ENCODE assay signal across 16 mouse cellular contexts in genomic region chr14:122880291-122880690, GRCm38 (mm10).
"Had no signal": no experiment of that assay in that cellular context is flagged by ENCODE, and none has a peak within 500 bp of the region (broad histone marks: within the 10 kb centered on the region; RNA-seq: fewer than 3 reads in every experiment).

No protein-coding gene starts in this region.

- H3K4me1 ChIP-seq: liver, embryonic 15.5 days had no signal

- DNase-seq: kidney, postnatal 36 days; lung, adult 2 months; lung, postnatal 4 days; midbrain, embryonic 14.5 days; retina, postnatal 1 day; right cerebral cortex, postnatal 4 days; thymus, adult 2 months; thymus, postnatal 25 days had no signal

- H3K9me3 ChIP-seq: limb, embryonic 10.5 days; liver, embryonic 15.5 days; midbrain, embryonic 10.5 days; neural tube, embryonic 12.5 days; stomach, embryonic 15.5 days had no signal

- H3K27ac ChIP-seq: kidney, postnatal 0 days; limb, embryonic 10.5 days; liver, embryonic 15.5 days; midbrain, embryonic 10.5 days; neural tube, embryonic 12.5 days; stomach, embryonic 15.5 days had no signal

- H3K27me3 ChIP-seq: liver, embryonic 15.5 days; stomach, embryonic 15.5 days had no signal

- H3K36me3 ChIP-seq: limb, embryonic 10.5 days; liver, embryonic 15.5 days; midbrain, embryonic 10.5 days; neural tube, embryonic 12.5 days; stomach, embryonic 15.5 days had no signal

- H3K9ac ChIP-seq: liver, embryonic 15.5 days; neural tube, embryonic 12.5 days; stomach, embryonic 15.5 days had no signal

- H3K4me2 ChIP-seq: liver, embryonic 11.5 days; liver, embryonic 15.5 days; neural tube, embryonic 12.5 days; stomach, embryonic 15.5 days had no signal

- ATAC-seq: lung, postnatal 0 days had no signal

- H3K4me3 ChIP-seq: limb, embryonic 10.5 days; liver, embryonic 15.5 days; midbrain, embryonic 10.5 days; neural tube, embryonic 12.5 days; stomach, embryonic 15.5 days had no signal
